Mouse (Mus musculus): ENCODE measurements at regions not wholly inside any gene's neighbourhood (a gene's known extent, or its start where the extent isn't known, plus 50 kb on each side); places are given as distances from the start of the nearest gene placed in this dataset.

DNA sequence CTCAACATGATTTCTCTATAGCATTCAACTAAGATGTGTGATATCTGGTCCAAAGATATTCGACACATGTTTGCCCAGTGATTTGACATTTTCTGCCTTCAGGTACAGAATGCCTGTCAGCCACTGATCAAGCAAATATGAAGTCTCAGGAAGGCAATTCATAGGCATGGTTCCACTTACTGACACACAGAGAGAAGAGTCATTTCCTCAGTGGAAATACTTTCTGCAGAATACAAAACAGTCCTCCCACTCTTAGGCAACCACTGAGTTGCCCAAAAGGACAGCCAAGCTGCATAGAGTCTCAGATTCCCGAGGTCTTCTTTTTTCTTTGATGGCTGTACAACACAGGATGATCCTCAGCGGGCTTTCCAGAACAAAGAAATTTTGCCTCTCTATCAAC, 110.9 kb downstream of the Ndufa4 start:
- no peak overlapping the region for H3K4me3 ChIP-seq (replicated peaks)
- no peaks in the 10 kb centered on the region for H3K4me1 ChIP-seq
- no peaks in the 10 kb centered on the region for H3K36me3 ChIP-seq (replicated peaks)
- H3K27ac ChIP-seq, result no peak overlapping the region
- 72% methylated on average over 3 of the region's 3 CpGs for WGBS
- H3K9ac ChIP-seq, result no peak overlapping the region
- ATAC-seq (ENCODE audit: low FRiP score), result no peak
- no peaks in the 10 kb centered on the region for H3K27me3 ChIP-seq
- H3K4me2 ChIP-seq, result no peak overlapping the region
- H3K9me3 ChIP-seq, result no peaks in the 10 kb centered on the region

DNA sequence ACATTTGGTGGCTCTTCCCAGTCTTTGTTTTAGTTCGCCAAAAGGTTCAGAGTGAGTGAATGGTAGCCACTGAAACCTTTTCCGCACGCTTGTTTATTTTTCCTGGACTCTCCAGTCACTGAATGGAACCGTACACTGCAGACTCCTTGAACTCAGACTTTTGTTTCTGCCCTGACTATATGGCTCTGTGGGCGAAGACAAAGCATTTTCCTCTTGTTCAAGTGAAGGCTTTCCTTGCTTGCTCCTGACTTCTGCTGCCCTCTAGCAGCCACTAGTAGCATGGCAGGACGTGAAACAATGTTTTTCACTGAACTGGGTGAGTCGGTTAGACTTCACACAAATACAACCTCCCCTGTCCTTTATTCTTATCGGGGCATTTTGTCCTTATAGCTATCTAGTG, 113.9 kb downstream of the Ndufa4 start:
- H3K36me3 ChIP-seq (replicated peaks), result no peaks in the 10 kb centered on the region
- H3K4me2 ChIP-seq, result no peak overlapping the region
- 29% methylated on average over 8 of the region's 8 CpGs for WGBS
- no peaks in the 10 kb centered on the region for H3K27me3 ChIP-seq
- H3K27ac ChIP-seq, result no peak overlapping the region
- ATAC-seq (ENCODE audit: low FRiP score), result peak; percentile 61; the same call in 1 of the 2 replicates
- no peaks in the 10 kb centered on the region for H3K9me3 ChIP-seq
- H3K9ac ChIP-seq, result no peak overlapping the region
- no peaks in the 10 kb centered on the region for H3K4me1 ChIP-seq
- no peak overlapping the region for H3K4me3 ChIP-seq (replicated peaks)

DNA sequence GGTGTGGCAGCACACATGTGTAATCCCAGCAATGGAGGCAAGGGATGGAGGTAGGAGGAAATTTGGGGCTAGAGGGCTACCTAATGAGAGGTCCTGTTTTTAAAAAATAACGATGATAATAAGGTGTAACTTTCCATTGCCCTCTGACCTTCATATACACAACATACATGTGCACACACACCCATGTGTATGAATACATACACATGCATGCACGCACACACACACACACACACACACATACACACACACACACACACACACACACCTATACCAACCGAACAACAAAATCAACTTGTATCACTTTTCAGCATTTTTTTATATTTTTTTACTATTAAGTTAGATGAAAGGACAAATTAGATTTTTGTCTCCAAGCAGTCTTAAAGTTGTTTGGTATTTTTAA, 115.1 kb downstream of the Ndufa4 start:
- Histone ChIP-seq H3K4me2 (no peak overlapping the region), H3K4me1 (no peaks in the 10 kb centered on the region), H3K9me3 (no peaks in the 10 kb centered on the region), H3K4me3 (replicated peaks) (no peak overlapping the region), H3K27ac (no peak overlapping the region), H3K27me3 (no peaks in the 10 kb centered on the region), H3K9ac (no peak overlapping the region), H3K36me3 (replicated peaks) (no peaks in the 10 kb centered on the region)
- ATAC-seq (ENCODE audit: low FRiP score), result no peak
- WGBS, result 87% methylated on average over 3 of the region's 3 CpGs

DNA sequence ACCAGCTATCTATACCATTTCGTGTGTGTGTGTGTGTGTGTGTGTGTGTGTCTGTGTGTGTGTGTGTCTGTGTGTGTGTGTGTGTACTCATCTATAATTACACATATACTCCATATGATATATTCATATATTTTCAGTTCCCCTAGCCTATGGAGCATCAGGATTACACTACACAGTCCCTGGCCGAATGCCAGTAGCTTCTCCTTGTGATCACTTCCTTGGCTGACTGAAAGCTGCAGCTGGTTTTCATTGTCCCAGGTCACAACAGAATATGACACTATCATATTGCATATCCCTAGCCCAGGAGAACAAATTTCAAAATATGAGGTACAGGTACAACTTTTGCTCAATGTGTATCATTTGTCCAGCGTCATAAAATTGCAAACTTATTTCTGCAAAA, 116.2 kb downstream of the Ndufa4 start:
- H3K4me2 ChIP-seq, result no peak overlapping the region
- H3K27me3 ChIP-seq, result no peaks in the 10 kb centered on the region
- no peak overlapping the region for H3K4me3 ChIP-seq (replicated peaks)
- 80% methylated on average over 3 of the region's 3 CpGs for WGBS
- H3K27ac ChIP-seq, result no peak overlapping the region
- H3K36me3 ChIP-seq (replicated peaks), result no peaks in the 10 kb centered on the region
- ATAC-seq (ENCODE audit: low FRiP score), result no peak
- H3K4me1 ChIP-seq, result no peaks in the 10 kb centered on the region
- H3K9me3 ChIP-seq, result no peaks in the 10 kb centered on the region
- no peak overlapping the region for H3K9ac ChIP-seq

DNA sequence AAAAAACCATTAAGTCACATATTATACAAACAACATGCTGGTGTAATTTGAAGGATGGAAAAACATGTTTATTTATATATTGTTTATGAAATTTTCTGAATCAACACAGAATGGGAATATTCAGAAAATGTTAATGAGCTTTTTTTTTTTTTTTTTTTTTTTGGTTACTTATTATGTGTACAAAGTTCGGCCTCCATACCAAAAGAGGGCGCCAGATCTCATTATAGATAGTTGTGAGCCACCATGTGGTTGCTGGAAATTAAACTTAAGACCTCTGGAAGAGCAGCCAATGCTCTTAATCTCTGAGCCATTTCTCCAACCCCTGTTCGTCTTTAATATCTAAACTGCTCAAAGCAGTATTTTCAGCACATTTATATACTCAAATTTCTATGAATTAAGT, 133.3 kb downstream of the Ndufa4 start:
- H3K4me2 ChIP-seq, result no peak overlapping the region
- ATAC-seq (ENCODE audit: low FRiP score), result no peak
- H3K4me1 ChIP-seq, result no peaks in the 10 kb centered on the region
- no peaks in the 10 kb centered on the region for H3K36me3 ChIP-seq (replicated peaks)
- H3K27ac ChIP-seq, result no peak overlapping the region
- no peaks in the 10 kb centered on the region for H3K9me3 ChIP-seq
- H3K27me3 ChIP-seq, result no peaks in the 10 kb centered on the region
- WGBS, result 89% methylated on average over 3 of the region's 3 CpGs
- no peak overlapping the region for H3K9ac ChIP-seq
- H3K4me3 ChIP-seq (replicated peaks), result no peak overlapping the region

DNA sequence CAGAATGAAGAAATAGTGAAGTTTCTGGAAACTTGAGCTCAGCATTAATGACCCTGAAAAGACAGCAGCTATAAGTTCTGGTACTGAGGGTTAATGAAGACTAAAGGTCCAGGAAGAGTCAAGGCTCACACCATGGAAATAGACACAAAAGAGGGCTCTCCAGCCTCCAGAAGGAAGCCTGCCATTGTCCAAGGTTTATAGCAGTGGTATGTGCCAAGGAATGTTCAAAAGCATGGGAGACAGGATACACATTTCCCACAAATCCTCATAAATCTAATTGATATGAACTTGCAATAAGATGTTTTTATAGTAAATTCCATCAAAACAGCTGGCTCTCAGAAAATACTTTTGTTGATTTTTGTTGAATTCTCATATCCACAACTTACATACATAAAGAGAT, 144.4 kb downstream of the Ndufa4 start:
- Histone ChIP-seq H3K4me3 (replicated peaks) (no peak overlapping the region), H3K27me3 (no peaks in the 10 kb centered on the region), H3K4me2 (no peak overlapping the region), H3K4me1 (no peaks in the 10 kb centered on the region), H3K27ac (no peak overlapping the region), H3K36me3 (replicated peaks) (no peaks in the 10 kb centered on the region), H3K9me3 (no peaks in the 10 kb centered on the region), H3K9ac (no peak overlapping the region)
- ATAC-seq (ENCODE audit: low FRiP score), result no peak

DNA sequence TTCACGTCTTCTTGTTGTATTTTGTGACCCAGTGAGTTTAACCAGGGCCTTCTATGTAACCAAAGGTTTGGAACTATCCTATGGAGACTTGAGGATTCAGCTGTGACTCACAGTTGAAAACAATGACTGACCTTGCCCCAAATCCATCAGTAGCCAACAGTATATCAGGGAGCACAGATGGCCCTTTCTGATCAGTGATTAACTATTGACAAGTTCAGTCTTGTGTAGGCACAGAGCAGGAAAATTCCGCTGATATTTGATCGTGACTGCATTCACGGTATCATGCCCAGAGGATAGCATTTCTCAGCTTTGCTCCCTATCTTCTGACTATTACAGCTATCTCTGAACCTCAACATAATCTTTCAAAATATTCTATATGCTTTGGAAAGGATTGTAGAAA, 169.6 kb downstream of the Ndufa4 start:
- no peak overlapping the region for H3K27ac ChIP-seq
- WGBS, result 91% methylated on average over 4 of the region's 4 CpGs
- no peak overlapping the region for H3K4me2 ChIP-seq
- H3K27me3 ChIP-seq, result no peaks in the 10 kb centered on the region
- H3K4me1 ChIP-seq, result no peaks in the 10 kb centered on the region
- no peak overlapping the region for H3K4me3 ChIP-seq (replicated peaks)
- H3K9me3 ChIP-seq, result no peaks in the 10 kb centered on the region
- no peak overlapping the region for H3K9ac ChIP-seq
- no peaks in the 10 kb centered on the region for H3K36me3 ChIP-seq (replicated peaks)
- ATAC-seq (ENCODE audit: low FRiP score), result no peak

DNA sequence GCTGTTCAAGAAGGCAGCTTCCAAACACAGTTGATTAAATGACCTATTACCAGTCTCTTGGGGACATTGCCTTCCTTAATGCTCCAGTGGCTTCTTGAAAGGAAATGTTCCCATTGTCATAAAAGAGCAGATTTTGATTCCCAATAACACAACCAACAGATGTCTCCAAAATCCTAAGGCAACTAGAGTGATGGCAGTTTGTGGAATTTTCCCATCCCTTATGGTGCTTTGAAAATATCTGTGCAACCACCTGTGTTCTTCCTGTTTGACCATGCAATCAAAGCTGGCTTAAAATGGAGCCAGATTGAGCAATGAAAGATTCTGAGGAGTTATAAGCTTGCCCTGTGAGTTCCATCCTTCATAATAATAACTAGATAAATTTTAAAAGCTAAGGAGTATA, 176.2 kb downstream of the Ndufa4 start:
- H3K36me3 ChIP-seq (replicated peaks), result no peaks in the 10 kb centered on the region
- H3K9me3 ChIP-seq, result no peaks in the 10 kb centered on the region
- H3K27me3 ChIP-seq, result no peaks in the 10 kb centered on the region
- H3K4me3 ChIP-seq (replicated peaks), result no peak overlapping the region
- no peaks in the 10 kb centered on the region for H3K4me1 ChIP-seq
- no peak overlapping the region for H3K9ac ChIP-seq
- H3K27ac ChIP-seq, result no peak overlapping the region
- no peak for ATAC-seq (ENCODE audit: low FRiP score)
- no peak overlapping the region for H3K4me2 ChIP-seq

DNA sequence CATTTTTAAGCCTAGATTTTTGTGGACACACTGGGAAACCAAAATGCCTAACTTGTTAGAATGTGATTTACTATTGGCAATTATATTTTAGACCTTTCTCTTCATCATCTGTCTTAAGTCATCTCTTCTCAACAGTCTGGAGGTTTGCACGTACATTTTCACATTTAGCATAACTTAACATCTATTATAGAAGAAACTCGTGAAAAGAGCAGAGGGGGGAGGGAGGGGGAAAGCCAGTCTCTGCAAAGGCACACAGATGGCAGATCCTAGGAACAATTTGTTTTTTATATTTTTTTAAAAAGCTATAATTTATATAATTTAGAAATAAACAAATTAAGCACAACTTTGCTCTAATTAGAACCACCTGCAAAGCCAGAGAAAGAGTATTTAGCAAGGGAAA, 176.6 kb downstream of the Ndufa4 start:
- no peak for ATAC-seq (ENCODE audit: low FRiP score)
- 74% methylated on average over 2 of the region's 2 CpGs for WGBS

DNA sequence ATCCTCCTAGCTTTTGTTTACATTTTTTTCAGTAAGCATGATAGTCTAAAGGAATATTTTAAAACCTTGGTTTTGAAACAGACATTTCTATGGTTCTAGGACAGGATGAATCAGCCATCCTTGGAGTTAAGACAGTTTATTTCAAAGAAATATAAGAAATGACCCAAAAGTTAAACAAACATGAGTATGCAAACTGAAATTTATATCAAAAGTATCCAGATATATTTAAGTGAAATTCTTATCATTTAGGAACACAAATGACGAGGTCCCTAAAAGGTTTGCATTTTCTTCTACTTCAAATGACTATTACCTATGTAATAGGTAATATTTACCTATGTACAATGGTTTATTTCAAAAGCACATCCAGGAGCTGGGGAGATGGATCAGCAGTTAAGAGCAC, 179.5 kb downstream of the Ndufa4 start:
- Histone ChIP-seq H3K36me3 (replicated peaks) (no peaks in the 10 kb centered on the region), H3K4me2 (no peak overlapping the region), H3K9me3 (no peaks in the 10 kb centered on the region), H3K27me3 (no peaks in the 10 kb centered on the region), H3K4me3 (replicated peaks) (no peak overlapping the region), H3K27ac (no peak overlapping the region), H3K9ac (no peak overlapping the region), H3K4me1 (no peaks in the 10 kb centered on the region)
- ATAC-seq (ENCODE audit: low FRiP score), result no peak
- 92% methylated on average over 1 of the region's 1 CpGs for WGBS

More for the DNA sequence above, 176.6 kb downstream of the Ndufa4 start:
- Histone ChIP-seq H3K9ac (no peak overlapping the region), H3K4me3 (replicated peaks) (no peak overlapping the region), H3K4me2 (no peak overlapping the region), H3K27ac (no peak overlapping the region), H3K36me3 (replicated peaks) (no peaks in the 10 kb centered on the region), H3K9me3 (no peaks in the 10 kb centered on the region), H3K4me1 (no peaks in the 10 kb centered on the region), H3K27me3 (no peaks in the 10 kb centered on the region)

DNA sequence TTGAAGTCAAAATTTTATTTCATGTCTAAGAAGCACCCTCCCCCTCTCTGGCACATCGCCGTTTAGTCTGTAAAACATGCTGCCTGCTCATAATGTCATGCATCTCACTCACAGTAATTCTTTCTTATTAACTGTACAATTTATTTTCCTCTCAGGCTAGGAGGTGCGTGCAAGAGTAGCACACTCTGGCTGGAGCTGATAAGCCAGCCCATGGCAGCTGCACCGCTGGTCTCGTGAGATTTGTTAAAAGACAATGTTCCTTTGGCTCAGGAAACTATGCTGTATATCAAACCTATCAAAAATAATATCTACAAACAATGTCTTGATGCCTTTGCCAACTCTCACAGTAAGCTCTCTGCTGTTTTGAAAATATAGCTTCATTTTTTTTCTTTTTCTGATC, 179.9 kb downstream of the Ndufa4 start:
- Histone ChIP-seq H3K27me3 (no peaks in the 10 kb centered on the region), H3K4me2 (no peak overlapping the region), H3K4me3 (replicated peaks) (no peak overlapping the region), H3K9me3 (no peaks in the 10 kb centered on the region), H3K9ac (no peak overlapping the region), H3K36me3 (replicated peaks) (no peaks in the 10 kb centered on the region), H3K27ac (no peak overlapping the region), H3K4me1 (no peaks in the 10 kb centered on the region)
- ATAC-seq (ENCODE audit: low FRiP score), result 0 out of 2 replicates have a peak, but pooled peaks have one; percentile 51
- WGBS, result 81% methylated on average over 5 of the region's 5 CpGs

DNA sequence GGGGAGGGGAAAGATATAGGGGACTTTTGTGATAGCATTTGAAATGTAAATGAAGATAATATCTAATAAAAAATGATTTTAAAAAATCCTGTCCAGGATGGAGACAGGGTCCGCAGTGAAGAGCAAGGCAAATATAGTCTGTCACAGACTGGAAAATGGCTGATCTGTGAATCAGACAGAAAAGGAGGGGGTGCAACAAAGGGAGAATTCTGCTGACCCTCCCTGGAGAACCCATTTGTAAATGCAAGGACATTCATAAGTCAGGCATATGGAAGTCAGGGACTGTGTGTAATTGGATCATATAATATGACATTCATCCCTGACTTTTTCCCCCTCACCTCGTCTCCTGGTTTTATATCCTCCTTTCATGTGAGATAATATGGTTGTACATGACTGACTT, 183.8 kb downstream of the Ndufa4 start:
- Histone ChIP-seq H3K4me1 (no peaks in the 10 kb centered on the region), H3K9ac (no peak overlapping the region), H3K36me3 (replicated peaks) (no peaks in the 10 kb centered on the region), H3K9me3 (no peaks in the 10 kb centered on the region), H3K4me3 (replicated peaks) (no peak overlapping the region), H3K4me2 (no peak overlapping the region), H3K27me3 (no peaks in the 10 kb centered on the region), H3K27ac (no peak overlapping the region)
- ATAC-seq (ENCODE audit: low FRiP score), result no peak
- WGBS, result 87% methylated on average over 2 of the region's 2 CpGs

DNA sequence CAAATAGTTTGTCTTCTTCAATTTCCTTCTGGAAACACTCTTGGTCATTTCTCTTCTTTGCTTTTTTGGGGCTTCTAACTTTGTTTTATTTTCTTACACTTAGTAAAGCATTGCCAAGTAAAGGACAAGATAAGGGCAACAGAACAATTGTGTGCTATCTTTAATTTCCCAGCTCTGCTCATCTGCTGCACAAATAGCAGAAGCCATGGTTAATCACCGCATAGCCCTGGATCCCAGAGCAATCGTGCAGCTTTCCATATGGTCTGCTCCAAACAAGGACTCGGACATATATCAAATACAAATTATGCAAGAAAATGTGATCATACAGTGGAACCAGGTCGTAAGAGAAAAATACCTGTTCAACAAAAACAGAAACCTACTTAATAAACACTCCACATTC, 187.0 kb downstream of the Ndufa4 start:
- WGBS, result 89% methylated on average over 4 of the region's 4 CpGs
- H3K9me3 ChIP-seq, result no peaks in the 10 kb centered on the region
- H3K4me3 ChIP-seq (replicated peaks), result no peak overlapping the region
- ATAC-seq (ENCODE audit: low FRiP score), result no peak
- no peaks in the 10 kb centered on the region for H3K4me1 ChIP-seq
- no peak overlapping the region for H3K27ac ChIP-seq
- H3K36me3 ChIP-seq (replicated peaks), result no peaks in the 10 kb centered on the region
- no peak overlapping the region for H3K9ac ChIP-seq
- no peaks in the 10 kb centered on the region for H3K27me3 ChIP-seq
- H3K4me2 ChIP-seq, result no peak overlapping the region

DNA sequence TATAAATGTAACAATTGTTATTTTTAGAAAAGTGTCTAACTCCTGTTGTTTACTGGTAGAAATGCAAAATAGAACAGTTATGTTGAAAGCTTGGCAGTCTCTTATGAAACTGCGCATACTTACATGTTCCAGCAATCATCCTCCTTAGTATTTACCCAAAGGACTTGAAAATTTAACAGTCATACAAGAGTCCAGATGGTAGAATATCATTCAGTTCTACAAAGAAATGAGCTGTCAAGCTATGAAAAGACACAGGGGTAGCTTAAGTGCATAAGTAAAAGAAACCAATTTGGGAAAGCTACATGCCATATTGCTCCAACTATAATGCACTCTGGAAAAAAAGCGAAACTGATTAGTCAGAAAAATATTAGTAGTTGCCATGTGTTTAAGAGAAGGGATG, 196.7 kb downstream of the Ndufa4 start:
- no peaks in the 10 kb centered on the region for H3K27me3 ChIP-seq
- no peak overlapping the region for H3K4me2 ChIP-seq
- H3K27ac ChIP-seq, result no peak overlapping the region
- 91% methylated on average over 2 of the region's 2 CpGs for WGBS
- H3K4me1 ChIP-seq, result no peaks in the 10 kb centered on the region
- no peaks in the 10 kb centered on the region for H3K9me3 ChIP-seq
- H3K9ac ChIP-seq, result no peak overlapping the region
- H3K4me3 ChIP-seq (replicated peaks), result no peak overlapping the region
- no peak for ATAC-seq (ENCODE audit: low FRiP score)
- no peaks in the 10 kb centered on the region for H3K36me3 ChIP-seq (replicated peaks)
